Mouse (Mus musculus) mouse trophoblast stem cell (cell line): ENCODE data around the gene Six3.

ENCODE experiments used
- in situ Hi-C, 2 experiments: fragments of 300-500 bp; cut with MseI, MboI; formaldehyde crosslinking; loops; 2 replicates in 1 of 2; 3 replicates in 1 of 2; pipeline ENCODE4 v1.15.1; 2025

Gene Six3

DNA sequence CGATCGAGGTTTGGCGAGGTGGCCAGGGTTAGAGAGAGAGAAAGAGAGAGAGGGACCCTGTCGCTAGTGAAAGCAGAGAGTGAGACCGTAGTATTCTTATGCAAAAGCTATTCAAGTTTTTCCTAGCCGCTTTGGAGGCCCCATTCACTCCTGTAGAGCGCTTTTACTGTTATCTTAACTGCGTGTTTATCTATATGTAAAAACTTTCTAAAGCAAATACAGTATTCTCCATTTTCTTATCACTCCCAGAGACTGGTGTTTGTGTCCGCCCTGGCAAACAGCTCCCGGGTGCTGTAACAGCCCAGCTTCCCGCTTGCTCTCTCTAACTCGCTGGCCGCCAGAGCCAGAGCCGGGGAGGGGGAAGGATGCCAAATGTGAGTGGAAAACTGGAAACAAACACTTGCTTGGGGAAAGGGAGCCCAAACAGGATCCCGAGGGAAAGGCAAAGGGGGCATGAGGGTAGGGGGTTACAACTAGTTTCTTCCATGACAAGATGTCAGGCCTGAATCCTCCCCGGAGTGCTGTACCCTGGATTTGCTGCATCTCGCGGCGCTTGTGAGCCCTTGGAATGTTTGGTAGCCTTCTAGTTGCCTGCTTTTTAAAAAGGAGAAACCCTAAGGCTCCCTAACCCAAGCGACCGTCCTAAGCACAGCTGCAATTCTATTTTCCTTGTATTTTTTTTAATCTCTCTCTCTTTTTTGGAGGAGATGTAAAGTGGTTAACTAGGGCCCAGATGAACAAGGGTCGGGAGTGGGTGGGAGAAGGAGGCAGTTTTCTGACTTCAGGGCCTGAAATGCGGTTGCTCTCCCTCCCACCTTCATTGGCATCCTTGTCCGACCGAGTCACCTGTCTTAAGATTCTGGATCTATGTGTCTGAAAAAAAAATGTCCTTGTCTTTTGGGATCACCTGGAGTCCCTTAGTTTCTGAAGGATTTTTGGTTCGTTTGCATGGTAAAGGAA is 11.9 kb downstream of the Six3 start:
- in situ Hi-C loops = loop anchor here (25.0 kb wide), 1 partner anchor 788 kb away; no protein-coding TSS in a partner anchor

DNA sequence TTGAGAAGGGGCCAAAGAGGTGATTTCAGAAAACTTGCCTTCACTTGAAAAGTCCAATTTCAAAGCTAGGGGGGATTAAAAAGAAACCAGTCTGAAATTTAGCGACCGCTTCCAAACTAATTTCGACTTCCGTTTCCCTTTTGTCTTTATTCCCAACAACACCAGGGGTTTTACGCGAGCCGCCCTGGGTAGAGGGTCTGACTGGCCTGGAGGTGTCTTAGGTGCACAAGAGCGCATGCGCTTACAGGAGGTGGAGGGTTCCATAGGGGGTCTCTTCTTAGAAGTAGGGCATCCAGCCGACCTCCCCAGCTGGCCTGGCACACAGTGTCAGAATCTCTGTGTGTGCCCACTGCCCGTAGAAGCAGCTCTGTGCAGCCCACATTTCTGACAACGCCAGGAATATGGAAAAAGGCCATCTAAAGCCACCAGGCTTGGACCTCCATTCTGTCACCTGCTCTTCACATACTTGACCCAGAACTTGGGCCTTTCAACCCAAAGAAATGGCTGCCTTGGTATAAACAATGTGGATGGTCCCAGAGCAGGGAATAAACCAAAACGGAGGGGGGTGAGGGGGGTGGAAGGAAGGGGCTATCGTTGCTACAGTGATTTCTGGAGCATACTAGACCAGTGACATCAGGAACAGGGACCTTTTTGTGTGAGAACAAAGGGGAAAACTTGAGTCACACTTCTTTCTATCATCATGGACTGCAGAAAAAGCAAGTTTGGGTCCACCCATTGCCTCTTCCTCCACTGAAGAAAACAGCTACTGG is 12.9 kb downstream of the Six3 start:
- in situ Hi-C loops = loop anchor here (25.0 kb wide), 1 partner anchor 789 kb away; no protein-coding TSS in a partner anchor

DNA sequence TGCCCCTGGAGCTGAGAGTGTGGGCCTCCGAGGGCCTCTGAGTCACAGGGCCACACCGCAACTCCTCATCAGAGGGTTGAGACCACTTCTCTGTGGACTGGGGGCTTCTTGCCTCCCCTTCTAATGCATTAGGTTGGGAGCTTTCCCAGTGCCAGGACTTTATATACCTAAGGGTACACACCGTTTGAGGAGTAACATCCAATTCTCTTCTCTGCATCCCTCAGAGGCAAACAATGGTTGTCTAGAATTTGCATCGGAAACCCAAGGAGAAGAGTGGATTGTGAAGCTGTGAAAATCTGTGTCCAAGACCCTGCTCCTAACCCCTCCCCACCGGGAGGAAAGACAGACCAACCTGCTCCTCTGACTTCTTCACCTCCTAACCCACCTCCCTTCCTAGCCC is 14.3 kb downstream of the Six3 start:
- in situ Hi-C loops = loop anchor here (25.0 kb wide), 1 partner anchor 790 kb away; no protein-coding TSS in a partner anchor

DNA sequence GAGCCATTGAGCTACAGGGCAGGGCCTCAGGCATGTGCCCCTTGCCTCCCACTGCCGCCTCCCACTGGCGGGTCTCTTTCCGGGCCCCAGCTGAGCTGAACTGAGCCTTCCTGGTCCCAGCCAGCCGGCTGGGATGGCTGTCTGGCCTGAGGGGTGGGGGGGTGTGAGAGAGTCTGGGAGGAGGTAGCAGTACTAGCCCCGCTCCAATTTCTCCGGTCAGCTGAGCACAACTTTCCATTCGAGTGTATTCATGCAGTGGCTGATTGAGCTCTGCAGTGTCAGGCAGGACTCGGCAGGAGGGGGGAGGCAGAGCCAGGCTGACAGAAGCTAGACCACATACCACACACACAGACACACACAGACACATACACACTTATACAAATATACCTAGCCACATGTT is 15.4 kb downstream of the Six3 start:
- in situ Hi-C loops = loop anchor here (25.0 kb wide), 1 partner anchor 792 kb away; no protein-coding TSS in a partner anchor

DNA sequence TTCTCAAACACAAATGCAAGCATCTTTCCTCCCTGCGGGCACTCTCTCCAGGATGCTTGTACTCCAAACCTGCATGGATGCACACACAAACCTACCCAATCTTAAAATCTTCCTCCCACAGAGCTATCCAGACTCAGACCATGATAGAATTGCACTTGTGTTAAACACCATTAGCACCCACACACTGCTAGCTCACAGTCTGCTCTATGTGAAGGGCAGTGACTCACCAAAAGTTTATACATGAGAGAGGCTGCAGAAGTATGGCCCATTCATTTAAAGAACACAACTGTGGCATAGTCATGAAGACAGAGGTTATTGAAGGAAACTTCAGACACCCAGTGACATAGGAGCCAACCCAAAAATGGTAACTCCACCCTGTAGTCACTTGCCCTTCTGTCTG is 16.0 kb downstream of the Six3 start:
- in situ Hi-C loops = loop anchor here (25.0 kb wide), 1 partner anchor 792 kb away; no protein-coding TSS in a partner anchor

DNA sequence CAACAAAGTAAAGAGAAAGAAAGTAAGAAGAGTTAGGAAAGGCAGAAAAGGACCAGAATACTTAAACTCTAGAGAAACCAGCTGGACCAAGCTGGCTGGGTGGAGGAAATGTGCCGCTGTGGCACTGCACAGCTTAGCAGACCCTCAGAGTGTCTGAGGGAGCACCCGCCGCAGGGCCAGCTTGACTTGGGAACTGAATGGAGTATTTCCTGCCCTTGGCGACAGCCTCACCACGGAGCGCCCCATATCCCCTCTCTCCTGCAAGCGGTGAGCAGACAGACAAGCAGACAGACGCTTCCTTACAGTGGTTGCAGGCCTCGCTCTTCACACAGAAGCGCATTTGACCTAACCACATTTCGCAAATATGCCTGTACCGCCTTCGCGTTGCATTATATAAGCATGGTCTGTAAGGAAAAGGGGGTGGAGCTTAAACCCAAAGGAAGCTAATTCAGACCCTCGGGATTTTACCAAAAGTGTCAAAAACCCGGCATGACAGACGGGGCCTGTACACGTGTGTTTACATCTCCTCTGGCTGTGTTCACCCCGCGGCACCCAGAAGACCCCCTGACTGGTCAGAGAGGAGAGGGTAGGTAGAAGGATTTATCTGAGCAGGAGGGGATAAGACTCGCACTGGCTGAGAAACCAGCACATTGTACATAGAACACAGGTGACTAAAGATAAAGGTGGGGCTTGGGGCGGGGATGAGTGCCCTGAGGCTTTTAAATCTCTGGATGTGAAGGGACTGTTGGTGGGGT is 17.1 kb downstream of the Six3 start:
- in situ Hi-C loops = loop anchor here (5.0 to 25.0 kb wide), 4 partner anchors 436 to 793 kb away; no protein-coding TSS in a partner anchor

DNA sequence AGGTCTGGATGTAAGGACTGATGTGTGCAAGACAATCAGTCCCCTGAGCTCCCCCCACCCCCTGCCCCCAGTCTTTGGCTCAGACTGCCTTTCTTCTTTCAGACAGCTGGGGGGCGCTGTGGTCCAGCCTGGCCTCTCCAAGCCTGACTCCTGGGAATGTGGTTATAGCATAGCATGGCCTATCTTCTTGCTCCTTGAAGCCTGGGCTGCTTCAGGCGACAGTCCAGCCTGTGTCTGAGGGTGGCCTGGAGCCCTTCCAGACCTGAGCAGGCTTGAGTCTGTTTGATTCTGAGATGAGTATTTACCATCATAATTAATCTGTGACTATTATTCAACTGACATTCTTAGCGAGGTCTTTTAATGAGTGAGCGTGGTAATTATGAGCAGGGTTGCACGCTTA is 17.7 kb downstream of the Six3 start:
- in situ Hi-C loops = loop anchor here (5.0 to 25.0 kb wide), 4 partner anchors 436 to 794 kb away; no protein-coding TSS in a partner anchor

DNA sequence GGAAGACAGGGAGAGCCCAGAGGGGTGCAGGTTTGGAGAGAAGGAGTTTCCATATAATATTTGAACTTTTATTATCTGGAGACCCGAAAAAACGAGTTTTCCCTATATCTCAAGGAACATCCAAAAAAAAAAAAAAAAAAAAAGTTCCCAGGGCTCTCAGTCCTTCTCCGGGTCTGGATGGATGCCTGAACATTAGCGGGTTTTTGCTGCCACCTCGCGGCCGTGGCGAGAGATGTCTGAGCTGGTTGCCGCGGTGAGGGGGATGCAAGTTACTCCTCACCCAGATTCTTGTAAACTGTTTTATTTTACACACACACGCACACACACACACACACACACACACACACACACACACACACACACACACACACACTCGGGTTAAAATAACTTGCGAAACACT is 20.2 kb downstream of the Six3 start:
- in situ Hi-C loops = loop anchor here (5.0 to 25.0 kb wide), 4 partner anchors 439 to 796 kb away; no protein-coding TSS in a partner anchor

DNA sequence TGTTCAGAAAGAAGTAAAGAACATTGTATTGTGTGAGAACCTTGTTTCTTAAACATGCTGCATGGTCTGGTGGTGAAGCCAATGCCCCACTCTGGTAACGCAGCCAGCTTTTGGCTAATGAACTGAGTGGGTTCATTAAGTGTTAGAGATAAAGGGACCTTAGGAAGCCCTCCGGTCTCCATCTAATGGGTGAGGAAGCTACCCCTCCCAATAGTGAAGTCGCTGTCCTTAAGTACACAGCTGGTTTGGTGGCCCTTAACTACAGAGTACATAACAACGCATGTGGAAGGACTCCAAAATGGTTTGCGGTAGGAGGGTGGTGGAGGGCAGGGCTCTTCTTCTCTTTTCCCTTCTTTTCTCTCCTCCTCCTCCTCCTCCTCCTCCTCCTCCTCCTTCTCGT is 24.5 kb downstream of the Six3 start:
- in situ Hi-C loops = loop anchor here (10.0 to 25.0 kb wide), 2 partner anchors 443 to 801 kb away; no protein-coding TSS in a partner anchor

DNA sequence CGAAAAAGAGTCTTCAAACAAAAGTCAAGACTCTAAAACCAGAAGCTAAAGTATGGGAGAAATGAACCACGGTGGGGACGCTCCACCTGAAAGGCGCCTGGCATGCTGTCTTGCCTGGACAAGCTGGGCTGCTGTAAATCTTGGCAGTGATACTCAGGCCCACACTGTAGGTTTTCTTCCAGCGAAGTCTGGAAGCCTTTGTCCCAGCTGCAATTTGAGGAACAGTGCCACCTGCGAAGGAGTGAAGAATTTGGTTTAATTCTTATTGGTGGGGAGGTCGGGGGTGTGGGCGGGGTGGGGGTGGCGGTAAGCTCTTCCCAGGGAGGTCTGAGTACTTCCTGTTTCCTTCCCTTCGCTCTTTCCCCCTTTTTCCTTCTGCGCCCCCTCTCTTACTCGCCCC is 31.9 kb downstream of the Six3 start:
- in situ Hi-C loops = loop anchor here (25.0 kb wide), 1 partner anchor 808 kb away; no protein-coding TSS in a partner anchor

DNA sequence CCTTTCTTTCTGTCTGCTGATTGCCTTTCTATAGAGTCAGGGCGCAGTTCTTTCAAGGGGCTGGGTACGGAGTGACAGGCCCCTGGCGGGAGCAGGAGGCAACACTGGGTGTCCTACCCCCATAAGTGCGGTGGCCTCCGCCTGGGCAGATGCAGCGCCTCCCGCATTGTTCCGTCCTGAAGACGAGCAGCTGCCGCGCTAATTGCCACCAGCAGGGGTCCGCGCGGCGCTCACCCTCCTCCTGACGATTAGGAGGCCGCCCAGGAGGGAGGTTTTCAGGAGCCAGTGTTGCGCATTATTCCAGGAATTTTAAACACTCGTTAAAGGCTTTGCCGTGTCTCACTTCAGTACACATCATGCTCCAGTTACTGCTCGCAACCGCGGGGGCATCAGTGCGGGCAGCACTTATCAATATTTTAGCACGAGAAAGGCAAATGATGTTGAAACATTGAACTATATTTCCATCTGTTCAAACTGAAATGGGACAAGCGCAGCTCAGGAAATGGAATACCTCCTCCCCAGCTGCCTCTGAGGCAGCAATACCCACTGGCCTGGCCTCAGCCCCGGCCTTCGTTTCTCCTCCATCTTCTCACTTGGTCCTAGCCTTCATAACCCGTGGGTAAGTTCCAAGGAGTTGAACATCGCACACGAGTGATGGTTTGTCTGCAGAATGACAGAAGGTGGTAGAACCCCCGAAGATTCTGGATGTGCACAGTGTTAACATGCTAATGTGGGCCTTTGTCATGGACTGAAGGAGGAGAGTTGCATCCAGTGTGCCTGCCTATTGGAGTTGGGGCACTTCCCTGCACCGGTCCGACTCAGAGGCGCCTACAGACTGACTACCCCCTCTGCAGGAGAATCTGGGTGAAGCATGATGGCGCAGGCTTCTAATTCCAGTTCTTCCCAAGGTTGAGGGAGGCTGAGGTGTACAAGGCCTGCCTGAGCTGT is 32.6 kb downstream of the Six3 start:
- in situ Hi-C loops = loop anchor here (25.0 kb wide), 1 partner anchor 809 kb away; no protein-coding TSS in a partner anchor

DNA sequence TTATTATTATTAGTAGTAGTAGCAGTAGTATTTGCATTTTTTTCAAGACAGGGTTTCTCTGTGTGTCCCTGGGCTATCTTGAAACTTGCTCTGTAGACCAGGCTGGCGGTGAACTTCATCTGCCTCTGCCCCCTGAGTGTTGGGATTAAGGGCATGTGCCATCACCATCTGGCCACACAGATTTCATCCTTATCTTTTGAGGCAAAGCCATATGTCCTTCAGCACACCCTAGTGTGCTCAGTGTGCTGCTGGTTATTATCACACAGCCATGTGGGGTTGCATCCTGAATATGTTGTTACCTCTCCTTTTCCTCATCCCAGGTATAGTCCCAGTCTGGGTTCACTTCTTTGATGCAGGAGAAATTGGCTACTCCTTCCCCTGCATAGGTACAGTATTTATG is 46.6 kb downstream of the Six3 start:
- in situ Hi-C loops = loop anchor here (10.0 kb wide), 2 partner anchors 395 to 405 kb away; no protein-coding TSS in a partner anchor

DNA sequence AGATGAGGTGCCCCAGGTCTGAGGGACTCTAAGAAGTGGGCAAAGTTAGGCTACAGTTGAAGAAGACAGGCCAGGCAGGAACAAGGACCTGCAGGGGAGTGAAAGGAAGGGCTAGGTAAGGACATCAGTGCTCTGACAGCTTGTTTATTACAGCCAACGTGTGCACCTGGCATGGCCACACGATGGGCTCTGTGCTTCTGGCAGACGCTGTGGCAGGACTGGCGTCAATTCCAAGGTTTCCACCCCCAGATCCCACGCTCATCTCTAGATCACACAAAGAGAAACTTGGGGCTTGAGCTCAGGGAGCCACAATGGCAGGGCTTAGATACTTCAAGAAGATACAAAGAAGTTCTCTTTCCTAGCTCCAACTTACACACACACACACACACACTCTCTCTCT is 48.1 kb downstream of the Six3 start:
- in situ Hi-C loops = loop anchor here (10.0 kb wide), 2 partner anchors 393 to 403 kb away; no protein-coding TSS in a partner anchor

DNA sequence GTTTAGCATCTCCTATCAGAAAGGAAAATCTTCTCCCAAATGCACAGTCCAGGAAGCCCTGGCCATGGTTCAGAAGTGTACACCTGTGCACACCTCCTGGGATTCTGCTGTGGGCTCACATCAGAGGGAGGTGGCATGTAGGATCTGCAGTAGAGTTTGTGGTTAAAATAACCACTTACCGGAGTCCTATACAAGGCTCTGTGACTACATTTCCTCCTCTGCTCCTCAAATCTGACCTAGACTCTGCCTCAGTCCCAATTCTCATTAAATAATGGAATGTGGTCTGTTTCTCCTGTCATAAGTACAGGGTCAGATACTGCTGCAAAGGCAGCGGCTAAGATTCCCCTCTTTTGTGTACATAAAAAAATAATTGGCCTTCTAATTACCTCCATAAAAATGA is 50.8 kb downstream of the Six3 start:
- in situ Hi-C loops = loop anchor here (10.0 kb wide), 2 partner anchors 391 to 401 kb away; no protein-coding TSS in a partner anchor

DNA sequence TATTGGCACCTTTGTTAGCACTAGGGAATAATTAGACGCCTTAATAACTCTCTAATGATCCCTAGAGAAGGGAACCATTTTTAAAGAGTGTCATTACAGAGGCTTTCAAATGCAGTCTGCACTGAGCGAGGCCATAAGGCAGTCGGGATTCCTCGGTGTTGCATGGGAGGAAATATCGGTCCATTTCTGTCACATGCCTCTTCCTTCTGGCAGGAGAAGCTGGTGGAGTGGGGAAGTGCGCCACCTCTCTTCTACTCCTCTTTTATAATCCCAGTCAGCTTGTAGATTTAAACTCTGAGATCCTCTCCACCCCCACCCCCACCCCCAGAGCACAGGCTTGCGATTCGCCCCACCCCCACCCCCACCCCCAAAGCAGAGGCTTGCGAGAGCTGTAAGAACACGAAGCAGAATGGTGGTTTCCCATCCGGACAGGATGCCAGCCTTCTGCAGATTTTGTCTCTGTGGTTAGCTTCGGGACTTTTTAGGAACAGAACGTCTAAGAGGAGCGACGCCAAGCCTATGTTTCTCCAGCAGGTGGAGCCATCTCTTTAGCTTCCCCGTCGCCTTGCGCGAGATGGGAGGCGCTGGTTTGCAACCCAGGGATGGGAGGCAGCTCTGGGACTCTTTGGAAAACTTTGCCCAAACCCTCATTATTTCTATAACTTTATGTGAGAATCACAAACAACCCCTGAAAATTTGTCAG is 51.4 kb downstream of the Six3 start:
- in situ Hi-C loops = loop anchor here (10.0 kb wide), 2 partner anchors 390 to 400 kb away; no protein-coding TSS in a partner anchor
